Mouse (Mus musculus) forebrain, embryonic 12.5 days (tissue): Measurements from ENCODE around the gene Osbpl6. TPM values are rescaled to one million over a fixed set of nuclear protein-coding genes. Genes with fewer than 3 reads are reported as not detected.
A peak's percentile ranks its signal among the peaks of the same experiment; 100 is the strongest.

ENCODE experiments used
- ATAC-seq: fragments of 200-750 bp; cut with Nextera tagmentation; 2 replicates; pipeline ENCODE4 v1.8.0; 2017; ENCODE audit warnings: moderate TSS enrichment; ENCODE audit not compliant: low FRiP score
- H3K27ac ChIP-seq: fragments of 300-500 bp; sonication (generic); 2 replicates; pipeline ENCODE4 v1.5.1; 2016; ENCODE audit warnings: mild to moderate bottlenecking
- H3K27me3 ChIP-seq: fragments of 300-500 bp; sonication (generic); 2 replicates; pipeline ENCODE4 v1.6.1; 2016; ENCODE audit warnings: mild to moderate bottlenecking
- H3K36me3 ChIP-seq: fragments of 300-500 bp; sonication (generic); replicated peaks from 2 replicates; pipeline ENCODE4 v1.6.1; 2016; ENCODE audit warnings: mild to moderate bottlenecking
- H3K4me1 ChIP-seq: fragments of 300-500 bp; sonication (generic); 2 replicates; pipeline ENCODE4 v1.6.1; 2016
- H3K4me2 ChIP-seq: fragments of 300-500 bp; sonication (generic); 2 replicates; pipeline ENCODE4 v1.6.1; 2016; ENCODE audit warnings: mild to moderate bottlenecking, moderate library complexity
- H3K4me3 ChIP-seq: fragments of 300-500 bp; sonication (generic); replicated peaks from 2 replicates; pipeline ENCODE4 v1.5.1; 2016; ENCODE audit warnings: mild to moderate bottlenecking
- H3K9ac ChIP-seq: fragments of 300-500 bp; sonication (generic); 2 replicates; pipeline ENCODE4 v1.6.1; 2016; ENCODE audit warnings: mild to moderate bottlenecking
- H3K9me3 ChIP-seq: fragments of 300-500 bp; sonication (generic); 2 replicates; pipeline ENCODE4 v1.6.1; 2016
- WGBS: fragments of 180-500 bp; shearing (Covaris S2); methylation state at CpG from one replicate; pipeline ENCODE4 v1.1.7; 2016; 5-methylcytosine and 5-hydroxymethylcytosine counted together
- polyA plus RNA-seq: library from polyadenylated mRNA; unstranded; fragments of >200 nt; fragmentation: Nextera tagmentation; extraction: Ambion mirVana; gene quantifications from 2 replicates; pipeline ENCODE4 v1.2.1, GENCODE M21; 2016

The Osbpl6 gene
- polyA plus RNA-seq, 1 experiment from 2014 or later, result 17.0 TPM

GRCm38 (mm10) chr2:76475788-76476187 lies 69.5 kb downstream of the Osbpl6 start:
- no peak overlapping the region for H3K4me2 ChIP-seq
- no peaks in the 10 kb centered on the region for H3K4me1 ChIP-seq
- no peak overlapping the region for H3K9ac ChIP-seq
- H3K4me3 ChIP-seq, result no peak overlapping the region
- no peaks in the 10 kb centered on the region for H3K9me3 ChIP-seq
- H3K27ac ChIP-seq, result no peak overlapping the region
- no peaks in the 10 kb centered on the region for H3K27me3 ChIP-seq
- ATAC-seq, result no peak
- WGBS, result 58% methylated on average over 1 of the region's 1 CpGs
- H3K36me3 ChIP-seq, result no peaks in the 10 kb centered on the region

- no peak overlapping the region for H3K4me2 ChIP-seq
- no peak overlapping the region for H3K9ac ChIP-seq
- H3K27me3 ChIP-seq, result no peaks in the 10 kb centered on the region
- WGBS, result 55% methylated on average over 4 of the region's 4 CpGs
- ATAC-seq, result peak; percentile 59
- H3K9me3 ChIP-seq, result no peaks in the 10 kb centered on the region
- H3K4me1 ChIP-seq, result 0 out of 2 replicates have a peak, but pooled peaks cover 3% of the 10 kb centered on the region
- H3K4me3 ChIP-seq, result no peak overlapping the region
- H3K27ac ChIP-seq, result no peak overlapping the region
- H3K36me3 ChIP-seq, result no peaks in the 10 kb centered on the region
These were observed 82.5 kb downstream of the Osbpl6 start for GRCm38 (mm10) chr2:76488764-76489163.

DNA sequence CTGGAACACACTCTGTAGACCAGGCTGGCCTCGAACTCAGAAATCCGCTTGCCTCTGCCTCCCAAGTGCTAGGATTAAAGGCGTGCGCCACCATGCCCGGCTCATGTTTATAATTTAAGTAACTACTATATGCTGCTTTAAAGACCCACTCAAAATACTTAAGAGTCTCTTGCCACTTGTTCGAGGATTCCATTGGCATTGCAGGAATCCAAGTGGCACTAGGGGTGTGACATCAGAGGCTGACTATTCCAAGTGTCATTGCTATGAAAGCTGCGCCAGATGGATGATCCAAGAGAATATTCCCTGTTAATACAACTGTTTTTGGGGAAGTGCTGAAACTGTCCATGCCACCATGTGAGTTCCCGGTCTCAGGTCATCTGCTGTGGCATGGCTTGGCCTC lies 83.9 kb downstream of the Osbpl6 start:
- Histone ChIP-seq H3K4me3 (no peak overlapping the region), H3K36me3 (no peaks in the 10 kb centered on the region), H3K27me3 (no peaks in the 10 kb centered on the region), H3K9ac (no peak overlapping the region), H3K9me3 (no peaks in the 10 kb centered on the region), H3K27ac (no peak overlapping the region), H3K4me2 (no peak overlapping the region), H3K4me1 (peaks cover 3% of the 10 kb centered on the region; the same call in 1 of the 2 replicates)
- 93% methylated on average over 8 of the region's 8 CpGs for WGBS
- ATAC-seq, result no peak

DNA sequence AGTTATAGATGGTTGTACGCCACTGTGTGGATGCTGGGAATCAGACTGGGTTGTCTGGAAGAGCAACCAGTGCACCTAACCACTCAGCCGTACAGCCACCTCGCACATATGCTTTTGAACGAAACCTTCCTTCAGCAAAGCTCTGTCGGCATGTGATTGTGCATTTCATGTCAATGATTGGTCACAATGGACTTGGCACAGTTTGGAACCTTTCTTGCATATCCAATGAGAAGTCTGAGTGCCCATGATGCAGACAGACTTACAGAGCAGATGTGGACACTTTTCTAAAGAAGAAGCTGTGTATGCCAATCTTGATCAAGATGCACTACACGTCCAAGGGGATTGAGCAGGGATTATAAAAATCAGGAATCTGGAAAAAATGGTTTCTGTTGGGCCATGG lies 85.1 kb downstream of the Osbpl6 start:
- Histone ChIP-seq H3K27ac (no peak overlapping the region), H3K4me1 (peaks cover 3% of the 10 kb centered on the region; the same call in 1 of the 2 replicates), H3K9ac (no peak overlapping the region), H3K4me3 (no peak overlapping the region), H3K4me2 (no peak overlapping the region), H3K27me3 (no peaks in the 10 kb centered on the region), H3K9me3 (no peaks in the 10 kb centered on the region), H3K36me3 (no peaks in the 10 kb centered on the region)
- WGBS, result 90% methylated on average over 6 of the region's 6 CpGs
- no peak for ATAC-seq

DNA sequence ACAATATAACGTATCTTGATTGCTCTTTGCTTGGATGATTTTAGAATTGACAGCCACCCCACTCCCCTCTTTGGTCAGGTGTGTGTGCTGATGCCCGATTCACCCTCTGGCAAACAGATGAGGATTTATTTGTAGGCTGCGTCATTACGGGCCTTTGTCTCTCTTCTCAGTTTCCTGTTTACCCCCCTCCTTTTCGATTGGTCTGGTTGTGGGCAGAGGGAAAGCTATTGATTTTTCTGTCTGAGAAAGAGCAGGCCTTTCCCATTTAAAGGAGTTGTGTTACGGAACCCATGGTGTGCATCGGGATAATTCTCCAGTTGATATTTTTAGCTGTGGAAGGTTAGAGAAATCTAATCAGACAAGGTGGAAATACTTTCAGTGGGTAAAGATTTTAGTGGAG lies 85.9 kb downstream of the Osbpl6 start:
- H3K9ac ChIP-seq, result no peak overlapping the region
- 86% methylated on average over 7 of the region's 7 CpGs for WGBS
- no peak overlapping the region for H3K4me2 ChIP-seq
- H3K27me3 ChIP-seq, result no peaks in the 10 kb centered on the region
- H3K9me3 ChIP-seq, result no peaks in the 10 kb centered on the region
- H3K36me3 ChIP-seq, result no peaks in the 10 kb centered on the region
- peak; percentile 50; the same call in 1 of the 2 replicates for ATAC-seq
- H3K4me1 ChIP-seq, result peaks cover 3% of the 10 kb centered on the region; the same call in 1 of the 2 replicates
- no peak overlapping the region for H3K27ac ChIP-seq
- no peak overlapping the region for H3K4me3 ChIP-seq

DNA sequence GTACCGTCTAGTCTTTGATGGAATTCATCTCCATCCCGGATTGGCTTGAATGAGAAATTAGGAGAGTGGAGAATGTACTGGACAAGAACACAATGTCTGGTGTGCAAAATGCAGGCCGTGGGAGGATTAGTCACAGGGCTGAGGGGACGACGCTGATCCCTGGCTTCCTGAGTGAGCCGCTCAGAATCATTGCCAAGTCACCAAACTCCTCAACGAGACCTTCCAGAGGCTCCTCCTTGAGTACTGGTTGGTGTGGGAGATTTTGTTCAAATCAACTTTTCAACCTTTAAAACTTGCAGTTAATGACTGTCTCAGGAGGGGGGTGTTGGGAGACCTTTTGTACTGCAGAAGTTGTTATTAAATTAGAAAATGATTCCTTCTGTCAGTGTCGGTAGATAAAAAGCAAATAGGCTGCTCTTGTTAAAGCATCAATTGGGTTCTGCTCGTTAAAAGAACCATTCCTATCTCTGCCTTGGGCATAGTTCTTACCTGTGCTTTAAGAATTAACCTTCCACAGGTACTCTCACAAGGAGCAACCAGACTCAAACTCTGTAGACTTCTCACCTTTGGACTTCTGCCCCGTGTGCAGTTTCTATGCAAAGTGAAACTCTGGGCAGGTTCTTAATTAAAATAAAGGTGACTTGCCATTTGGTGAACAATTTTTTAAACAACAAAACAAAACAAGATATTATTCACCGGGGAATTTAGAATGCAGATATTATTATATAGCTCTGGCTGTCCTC lies 89.9 kb downstream of the Osbpl6 start:
- Histone ChIP-seq H3K27ac (no peak overlapping the region), H3K9me3 (no peaks in the 10 kb centered on the region), H3K4me3 (no peak overlapping the region), H3K4me1 (no peaks in the 10 kb centered on the region; the same call in 1 of the 2 replicates), H3K27me3 (no peaks in the 10 kb centered on the region), H3K36me3 (no peaks in the 10 kb centered on the region), H3K9ac (no peak overlapping the region), H3K4me2 (no peak overlapping the region)
- no peak for ATAC-seq
- 79% methylated on average over 11 of the region's 11 CpGs for WGBS

DNA sequence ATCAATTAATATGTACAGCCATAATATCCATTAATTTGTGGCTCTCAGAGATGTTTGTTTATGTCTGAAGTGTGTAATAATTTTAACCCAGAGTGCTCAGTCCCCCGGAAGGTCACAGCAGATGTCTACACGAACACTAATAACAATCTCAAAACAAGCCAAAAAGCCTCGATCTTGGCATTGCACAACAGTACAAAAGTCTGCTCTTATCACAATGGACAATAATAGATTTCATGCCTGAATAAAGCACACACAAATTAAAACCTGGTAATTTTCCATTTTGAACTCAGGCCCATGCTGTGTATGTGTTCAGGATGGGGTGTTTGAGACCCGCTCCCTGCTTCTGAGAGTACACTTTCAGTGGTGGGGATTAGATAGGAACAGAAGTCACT lies 90.4 kb downstream of the Osbpl6 start:
- H3K9ac ChIP-seq, result no peak overlapping the region
- H3K9me3 ChIP-seq, result no peaks in the 10 kb centered on the region
- H3K36me3 ChIP-seq, result no peaks in the 10 kb centered on the region
- no peak overlapping the region for H3K4me2 ChIP-seq
- no peak overlapping the region for H3K4me3 ChIP-seq
- no peak for ATAC-seq
- WGBS, result 87% methylated on average over 4 of the region's 4 CpGs
- no peaks in the 10 kb centered on the region for H3K27me3 ChIP-seq
- H3K4me1 ChIP-seq, result no peaks in the 10 kb centered on the region; the same call in 1 of the 2 replicates
- no peak overlapping the region for H3K27ac ChIP-seq

DNA sequence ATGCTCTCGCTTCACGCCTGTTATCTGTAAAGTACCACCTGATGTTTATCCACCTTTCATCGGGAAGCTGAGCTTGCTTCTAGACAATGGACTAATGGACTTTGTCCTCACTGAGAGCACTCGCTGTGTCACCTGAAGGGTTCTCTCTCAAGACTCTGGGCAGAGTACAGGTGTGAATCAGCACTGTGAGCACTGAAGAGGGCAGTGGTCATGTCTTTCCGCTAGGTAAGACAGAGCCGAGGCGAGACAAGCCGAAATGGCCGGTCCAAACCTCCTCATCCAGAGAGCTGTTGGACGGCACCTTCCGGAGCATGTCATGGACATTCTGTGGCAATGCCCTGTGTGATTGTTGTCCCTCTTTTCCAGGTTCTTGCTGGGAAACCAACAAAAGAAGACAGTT lies 92.6 kb downstream of the Osbpl6 start:
- Histone ChIP-seq H3K27me3 (no peaks in the 10 kb centered on the region), H3K4me2 (no peak overlapping the region), H3K9ac (no peak overlapping the region), H3K9me3 (no peaks in the 10 kb centered on the region), H3K4me1 (no peaks in the 10 kb centered on the region; the same call in 1 of the 2 replicates), H3K36me3 (no peaks in the 10 kb centered on the region), H3K27ac (no peak overlapping the region), H3K4me3 (no peak overlapping the region)
- no peak for ATAC-seq
- 93% methylated on average over 11 of the region's 11 CpGs for WGBS

DNA sequence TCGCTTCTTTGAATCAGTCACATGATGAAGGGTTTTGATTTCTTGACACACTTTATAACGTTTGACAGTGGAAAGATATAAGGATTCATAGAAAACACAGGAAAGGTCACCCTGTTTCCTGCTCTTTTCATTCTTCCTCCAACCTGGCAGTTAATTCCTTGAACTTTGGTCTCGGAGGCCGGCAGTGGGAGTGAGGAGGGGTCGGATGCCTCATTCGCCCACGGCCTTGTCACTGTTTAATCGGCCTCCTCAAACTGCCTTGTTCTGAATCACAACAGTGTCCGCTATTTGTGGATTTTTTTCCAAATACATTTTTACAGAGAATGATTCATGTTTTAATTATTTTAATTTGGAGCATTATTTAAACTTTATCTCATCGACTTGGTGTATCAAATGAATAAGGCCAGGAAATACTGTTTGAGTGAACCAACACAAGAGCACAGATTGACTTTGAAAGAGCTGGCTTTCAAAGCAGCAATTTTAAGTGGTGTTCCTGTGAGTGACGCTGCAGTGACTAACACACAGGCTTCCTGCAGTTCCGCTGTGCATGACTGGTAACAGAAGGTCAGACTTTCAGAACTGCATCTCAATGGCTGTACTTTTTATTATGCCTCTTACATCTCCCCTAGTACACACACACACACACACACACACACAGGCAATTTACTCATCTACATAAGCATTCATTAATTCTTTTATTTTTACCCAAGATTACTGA lies 98.0 kb downstream of the Osbpl6 start:
- WGBS, result 56% methylated on average over 12 of the region's 12 CpGs
- Histone ChIP-seq H3K4me3 (no peak overlapping the region), H3K36me3 (no peaks in the 10 kb centered on the region), H3K27me3 (no peaks in the 10 kb centered on the region), H3K9me3 (peaks cover 4% of the 10 kb centered on the region; the same call in 1 of the 2 replicates), H3K4me2 (no peak overlapping the region), H3K27ac (no peak overlapping the region), H3K9ac (no peak overlapping the region), H3K4me1 (peaks cover 5% of the 10 kb centered on the region; the same call in 1 of the 2 replicates)
- ATAC-seq, result no peak

DNA sequence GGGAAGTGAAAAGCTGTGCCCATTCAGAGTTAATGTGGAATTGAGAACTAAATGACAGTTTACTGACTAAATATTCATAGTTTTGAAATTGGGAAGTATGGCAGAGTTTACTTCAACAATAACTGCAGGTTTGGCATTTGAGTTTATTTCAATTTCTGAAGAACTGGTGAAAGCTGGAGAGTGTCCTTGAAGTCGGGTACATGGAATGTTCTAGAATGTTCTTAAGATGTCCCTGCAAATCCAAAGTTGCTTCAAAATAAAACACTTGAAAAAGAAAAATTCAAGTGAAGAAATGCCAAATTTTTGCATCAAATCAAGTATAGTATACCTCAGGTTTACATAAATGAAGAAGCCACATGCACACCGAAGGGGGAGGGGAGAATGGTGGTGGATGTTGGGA lies 98.7 kb downstream of the Osbpl6 start:
- no peaks in the 10 kb centered on the region for H3K27me3 ChIP-seq
- H3K4me1 ChIP-seq, result peaks cover 5% of the 10 kb centered on the region; the same call in 1 of the 2 replicates
- H3K36me3 ChIP-seq, result no peaks in the 10 kb centered on the region
- H3K9me3 ChIP-seq, result peaks cover 4% of the 10 kb centered on the region; the same call in 1 of the 2 replicates
- WGBS, result 87% methylated on average over 2 of the region's 2 CpGs
- ATAC-seq, result no peak
- no peak overlapping the region for H3K4me2 ChIP-seq
- H3K9ac ChIP-seq, result no peak overlapping the region
- no peak overlapping the region for H3K27ac ChIP-seq
- H3K4me3 ChIP-seq, result no peak overlapping the region

- Histone ChIP-seq H3K36me3 (no peaks in the 10 kb centered on the region), H3K4me2 (no peak overlapping the region), H3K27me3 (no peaks in the 10 kb centered on the region), H3K9me3 (peaks cover 4% of the 10 kb centered on the region; the same call in 1 of the 2 replicates), H3K27ac (no peak overlapping the region), H3K9ac (no peak overlapping the region), H3K4me1 (no peaks in the 10 kb centered on the region), H3K4me3 (no peak overlapping the region)
- WGBS, result 90% methylated on average over 8 of the region's 8 CpGs
- no peak for ATAC-seq
These were observed 105.0 kb downstream of the Osbpl6 start for GRCm38 (mm10) chr2:76511281-76511721.

DNA sequence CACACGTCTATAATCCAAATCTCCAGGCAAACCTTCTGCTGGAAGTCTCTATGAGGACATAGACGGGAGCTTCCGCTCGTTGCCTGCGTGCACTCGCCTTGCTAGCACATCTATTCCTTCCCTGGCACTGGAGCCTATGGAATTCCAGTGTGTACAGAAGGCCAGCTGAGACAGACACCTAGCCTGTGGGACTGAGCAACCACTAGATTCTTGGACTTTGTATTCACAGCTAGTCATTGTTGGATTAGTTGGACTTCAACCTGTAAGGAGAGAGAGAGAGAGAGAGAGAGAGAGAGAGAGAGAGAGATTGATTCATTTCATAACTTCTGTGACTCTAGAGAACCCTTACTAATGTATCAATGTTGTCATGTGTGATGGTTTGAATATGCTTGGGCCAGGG lies 105.8 kb downstream of the Osbpl6 start:
- 92% methylated on average over 6 of the region's 6 CpGs for WGBS
- Histone ChIP-seq H3K4me2 (no peak overlapping the region), H3K9me3 (peaks cover 4% of the 10 kb centered on the region; the same call in 1 of the 2 replicates), H3K9ac (no peak overlapping the region), H3K36me3 (no peaks in the 10 kb centered on the region), H3K27me3 (no peaks in the 10 kb centered on the region), H3K27ac (no peak overlapping the region), H3K4me3 (no peak overlapping the region), H3K4me1 (no peaks in the 10 kb centered on the region)
- no peak for ATAC-seq
